Mouse (Mus musculus): ENCODE results near the gene Pidd1.

- TF ChIP-seq CTCF (IDR thresholded peaks at IDR 0.05; ENCODE audit: low read depth) (peak; percentile 53), EP300 (IDR thresholded peaks at IDR 0.05; ENCODE audit: low read depth) (peak; percentile 30; the same call in 1 of the 2 replicates)
These were observed 32.6 kb upstream of the Pidd1 start for GRCm38 (mm10) chr7:141476226-141476980.
